Mouse (Mus musculus) spleen, postnatal 14 days (tissue): ENCODE results near the gene Ercc6l.
"Not testable (repeated sequence)": the region's sequence is repeated elsewhere in the genome, so short reads cannot be mapped to it uniquely, and the experiment has no call there.

ENCODE experiments used
- DNase-seq, 2 experiments: peaks; one replicate each; pipeline ENCODE4 v3.0.0; 2021 to 2022; ENCODE audit warnings: low spot score in 2 of 2

The Ercc6l gene

GRCm38 (mm10) chrX:102109349-102109748 lies 47.5 kb downstream of the Ercc6l start:
- DNase-seq, result not testable (repeated sequence)

- DNase-seq, result not testable (repeated sequence)
Measured at GRCm38 (mm10) chrX:102103830-102104229, 53.1 kb downstream of the Ercc6l start.

- no peak for DNase-seq
Measured at GRCm38 (mm10) chrX:102101886-102102285, 55.0 kb downstream of the Ercc6l start.

GRCm38 (mm10) chrX:102094381-102094904 lies 62.4 kb downstream of the Ercc6l start:
- DNase-seq, result no peak
